Mouse (Mus musculus) limb, embryonic 11.5 days (tissue): ENCODE measurements around the gene Gm11562. TPM values are rescaled to one million over a fixed set of nuclear protein-coding genes. Genes with fewer than 3 reads are reported as not detected.
"Not testable (repeated sequence)": the region's sequence is repeated elsewhere in the genome, so short reads cannot be mapped to it uniquely, and the experiment has no call there.

Source experiments
- ATAC-seq: fragments of 200-750 bp; cut with Nextera tagmentation; 2 replicates; pipeline ENCODE4 v1.8.0; 2017; ENCODE audit warnings: low read depth; ENCODE audit not compliant: insufficient number of reproducible peaks, low FRiP score, low TSS enrichment
- DNase-seq: peaks from one replicate; pipeline ENCODE4 v3.0.0-alpha.2; 2015; ENCODE audit warnings: low spot score
- H3K27ac ChIP-seq: fragments of 300-500 bp; sonication (generic); replicated peaks from 2 replicates; pipeline ENCODE4 v1.5.1; 2014; ENCODE audit warnings: low read depth, mild to moderate bottlenecking, low read length
- H3K27me3 ChIP-seq: fragments of 300-500 bp; sonication (generic); 2 replicates; pipeline ENCODE4 v1.6.1; 2014; ENCODE audit warnings: mild to moderate bottlenecking, low read length, mixed read lengths; ENCODE audit not compliant: control insufficient read depth, insufficient read depth
- H3K36me3 ChIP-seq: fragments of 300-500 bp; sonication (generic); 2 replicates; pipeline ENCODE4 v1.6.1; 2014; ENCODE audit warnings: mild to moderate bottlenecking, low read length, moderate library complexity, mixed read lengths; ENCODE audit not compliant: control insufficient read depth, insufficient read depth
- H3K4me1 ChIP-seq: fragments of 300-500 bp; sonication (generic); 2 replicates; pipeline ENCODE4 v1.6.1; 2014; ENCODE audit warnings: low read length, mixed read lengths; ENCODE audit not compliant: control insufficient read depth, insufficient read depth
- H3K4me2 ChIP-seq: fragments of 300-500 bp; sonication (generic); 2 replicates; pipeline ENCODE4 v1.6.1; 2014; ENCODE audit warnings: low read depth, mild to moderate bottlenecking, moderate library complexity; ENCODE audit not compliant: severe bottlenecking
- H3K4me3 ChIP-seq: fragments of 300-500 bp; sonication (generic); 2 replicates; pipeline ENCODE4 v1.5.1; 2014; ENCODE audit warnings: low read depth, low read length
- H3K9ac ChIP-seq: fragments of 300-500 bp; sonication (generic); 2 replicates; pipeline ENCODE4 v1.6.1; 2014; ENCODE audit warnings: mild to moderate bottlenecking, low read length
- H3K9me3 ChIP-seq: fragments of 300-500 bp; sonication (generic); 2 replicates; pipeline ENCODE4 v1.6.1; 2016; ENCODE audit warnings: low read length; ENCODE audit not compliant: control insufficient read depth
- WGBS: fragments of 180-500 bp; shearing (Covaris S2); extraction: QIAGEN DNeasy Blood & Tissue Kit; methylation state at CpG from one replicate; pipeline ENCODE4 v1.1.7; 2014; 5-methylcytosine and 5-hydroxymethylcytosine counted together
- polyA plus RNA-seq: library from polyadenylated mRNA; unstranded; fragments of >200 nt; fragmentation: Nextera tagmentation; extraction: Ambion mirVana; gene quantifications from 2 replicates; pipeline ENCODE4 v1.2.1, GENCODE M21; 2014

Gm11562 gene
- not detected in 2 replicates for polyA plus RNA-seq

DNA sequence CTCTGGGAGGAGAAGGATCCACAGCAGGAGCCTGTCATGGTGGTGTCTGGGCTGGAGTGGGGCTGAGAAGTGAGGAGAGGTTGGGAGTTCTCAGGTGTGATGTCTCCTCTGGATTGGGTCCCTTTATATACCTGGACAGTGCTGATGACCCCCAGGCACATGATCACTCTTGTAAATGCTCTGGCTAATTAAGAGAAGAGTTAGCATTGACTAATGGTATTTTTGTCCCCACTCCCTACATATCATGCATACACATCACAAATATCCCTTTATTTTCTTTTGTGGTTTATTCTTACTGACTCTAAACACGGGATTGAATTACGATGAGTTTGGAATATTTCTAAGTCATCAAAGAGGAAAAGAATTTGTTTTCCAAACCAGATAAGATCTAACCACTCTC is at the start of gene Gm11562:
Gene Gm11562 (minus strand): TSS at position 101 of the 400 bp plus-strand sequence.
- H3K4me2 ChIP-seq = no peak within 1 kb of the TSS
- H3K27me3 ChIP-seq = no peaks in the 10 kb centered on the region
- ATAC-seq (no peak), DNase-seq (no peak)
- H3K36me3 ChIP-seq = no peaks in the 10 kb centered on the region
- WGBS = 85% methylated on average over 2 of the region's 2 CpGs
- H3K9me3 ChIP-seq = no peaks in the 10 kb centered on the region
- no peak within 1 kb of the TSS for H3K9ac ChIP-seq
- no peak within 1 kb of the TSS for H3K27ac ChIP-seq
- H3K4me1 ChIP-seq = no peaks in the 10 kb centered on the region
- H3K4me3 ChIP-seq = no peak within 1 kb of the TSS

DNA sequence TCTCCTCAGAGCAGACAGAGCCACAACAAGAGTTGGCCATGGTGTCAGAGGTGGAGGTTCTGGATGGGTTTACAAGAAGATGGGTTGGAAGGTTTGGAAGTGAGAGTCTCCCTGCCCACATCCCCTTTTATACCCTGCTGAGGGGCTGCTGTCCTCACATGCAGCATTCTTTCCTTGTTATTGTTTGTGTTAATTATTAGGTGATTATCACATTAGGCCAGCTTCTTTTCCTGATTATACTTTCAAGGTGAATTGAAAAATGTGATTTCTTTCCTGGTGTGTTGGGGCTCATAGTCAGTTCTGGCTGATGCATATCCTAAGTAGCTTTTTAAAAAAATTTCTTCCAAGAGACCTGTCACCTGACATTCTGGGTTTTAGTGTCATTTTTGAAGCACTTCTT is 45.6 kb upstream of the Gm11562 start, which contains the start of gene Krtap4-6:
Gene Krtap4-6 (minus strand): TSS at position 101 of the 400 bp plus-strand sequence.
- no peak within 1 kb of the TSS for H3K4me3 ChIP-seq
- no peak within 1 kb of the TSS for H3K9ac ChIP-seq
- H3K36me3 ChIP-seq = no peaks in the 10 kb centered on the region
- no peak for ATAC-seq
- H3K9me3 ChIP-seq = no peaks in the 10 kb centered on the region
- DNase-seq = no peak
- no peak within 1 kb of the TSS for H3K4me2 ChIP-seq
- H3K4me1 ChIP-seq = no peaks in the 10 kb centered on the region
- no peak within 1 kb of the TSS for H3K27ac ChIP-seq
- no peaks in the 10 kb centered on the region for H3K27me3 ChIP-seq

DNA sequence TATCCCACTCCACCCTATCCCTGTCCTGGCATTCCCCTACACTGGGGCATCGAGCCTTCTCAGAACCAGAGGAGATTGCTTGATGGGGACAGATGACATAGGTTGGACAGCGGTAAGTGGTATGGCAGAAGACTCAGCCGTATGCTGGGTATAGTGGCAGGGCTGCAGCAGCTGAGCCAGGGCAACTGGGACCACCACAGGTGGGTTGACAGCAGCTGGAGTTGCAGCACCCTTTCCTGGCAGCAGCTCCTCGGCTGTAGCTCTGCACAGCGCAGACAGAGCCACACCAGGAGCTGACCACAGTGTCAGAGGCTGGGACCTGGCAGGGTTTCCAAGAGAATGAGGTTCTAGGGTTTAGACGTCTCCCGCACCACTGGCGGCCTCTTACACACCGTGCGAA is 42.6 kb upstream of the Gm11562 start:
- Histone ChIP-seq H3K4me1 (no peaks in the 10 kb centered on the region), H3K4me2 (no peak overlapping the region), H3K4me3 (no peak overlapping the region), H3K27me3 (no peaks in the 10 kb centered on the region), H3K27ac (no peak overlapping the region), H3K9me3 (no peaks in the 10 kb centered on the region), H3K36me3 (no peaks in the 10 kb centered on the region), H3K9ac (no peak overlapping the region)
- DNase-seq (no peak), ATAC-seq (no peak)
- 88% methylated on average over 10 of the region's 10 CpGs for WGBS

DNA sequence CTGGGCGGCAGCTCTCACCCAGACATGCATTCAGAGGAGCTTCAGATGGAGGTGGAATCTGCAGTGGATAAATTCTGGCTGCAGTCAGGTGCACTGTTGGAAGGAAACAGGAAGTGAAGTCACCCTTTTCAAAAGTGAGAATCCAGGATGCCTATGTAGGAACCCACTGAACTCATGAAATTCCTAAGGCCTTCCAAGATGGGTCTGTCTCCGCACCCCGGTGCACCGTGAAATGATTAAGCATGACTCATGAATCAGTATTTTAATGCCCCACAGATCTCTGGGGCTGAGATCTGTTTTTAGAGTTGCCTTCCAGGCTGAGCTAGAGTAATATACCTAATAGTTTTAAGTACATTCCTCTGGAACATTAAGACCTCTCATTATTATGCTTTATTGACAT is 39.0 kb upstream of the Gm11562 start:
- H3K36me3 ChIP-seq = no peaks in the 10 kb centered on the region
- H3K4me1 ChIP-seq = no peaks in the 10 kb centered on the region
- ATAC-seq = no peak
- no peaks in the 10 kb centered on the region for H3K9me3 ChIP-seq
- no peaks in the 10 kb centered on the region for H3K27me3 ChIP-seq
- 89% methylated on average over 4 of the region's 4 CpGs for WGBS
- no peak overlapping the region for H3K4me2 ChIP-seq
- no peak overlapping the region for H3K9ac ChIP-seq
- no peak overlapping the region for H3K4me3 ChIP-seq
- H3K27ac ChIP-seq = no peak overlapping the region
- no peak for DNase-seq

DNA sequence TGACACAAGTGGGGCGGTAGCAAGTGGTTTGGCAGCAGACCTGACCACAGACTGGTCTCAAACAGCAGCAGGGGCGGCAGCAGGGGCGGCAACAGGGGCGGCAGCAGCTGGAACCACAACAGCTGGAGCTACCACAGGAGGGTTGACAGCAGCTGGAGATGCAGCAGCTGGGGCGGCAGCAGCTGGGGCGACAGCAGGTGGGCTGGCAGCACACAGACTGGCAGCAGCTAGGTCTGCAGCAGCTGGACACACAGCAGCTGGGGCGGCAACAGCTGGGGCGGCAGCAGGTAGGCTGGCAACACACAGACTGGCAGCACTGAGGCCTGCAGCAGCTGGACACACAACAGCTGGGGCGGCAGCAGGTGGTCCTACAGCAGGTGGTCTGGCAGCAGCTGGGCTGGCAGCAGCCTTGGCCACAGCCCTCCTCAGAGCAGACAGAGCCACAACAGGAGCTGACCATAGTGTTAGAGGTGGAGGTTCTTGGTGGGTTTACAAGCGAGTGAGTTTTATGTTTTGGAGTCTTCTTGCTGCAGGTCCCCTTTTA is 38.3 kb upstream of the Gm11562 start, which contains the start of gene Gm11563:
Gene Gm11563 (minus strand): TSS at position 494 of the 544 bp plus-strand sequence.
- not testable (repeated sequence) for H3K4me2 ChIP-seq, DNase-seq, H3K4me3 ChIP-seq, H3K4me1 ChIP-seq, H3K27ac ChIP-seq, H3K9ac ChIP-seq, ATAC-seq, H3K27me3 ChIP-seq, H3K36me3 ChIP-seq, H3K9me3 ChIP-seq
- WGBS = 62% methylated on average over 10 of the region's 10 CpGs

DNA sequence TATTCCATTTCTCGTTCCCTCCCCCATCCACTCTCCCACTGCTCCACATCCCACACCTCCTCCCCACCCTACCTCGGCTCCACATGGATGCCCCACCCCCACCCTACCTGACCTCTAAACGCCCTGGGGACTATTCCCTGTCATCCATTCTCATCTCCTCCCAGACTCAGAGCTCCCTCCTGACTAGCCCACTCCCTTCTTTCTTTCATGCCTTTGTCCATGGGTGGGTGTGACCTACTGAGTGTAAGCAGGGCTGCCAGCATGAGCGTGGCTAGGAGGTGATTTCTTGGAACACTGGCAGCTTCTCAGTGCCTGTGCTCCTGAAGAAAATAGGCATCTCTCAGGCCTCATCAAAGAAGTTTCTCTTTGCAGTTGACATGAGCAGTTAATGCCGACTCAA is 36.8 kb upstream of the Gm11562 start:
- no peak overlapping the region for H3K27ac ChIP-seq
- H3K4me1 ChIP-seq = no peaks in the 10 kb centered on the region
- no peak overlapping the region for H3K9ac ChIP-seq
- H3K9me3 ChIP-seq = no peaks in the 10 kb centered on the region
- H3K27me3 ChIP-seq = no peaks in the 10 kb centered on the region
- H3K36me3 ChIP-seq = no peaks in the 10 kb centered on the region
- no peak overlapping the region for H3K4me2 ChIP-seq
- no peak overlapping the region for H3K4me3 ChIP-seq
- WGBS = 50% methylated on average over 5 of the region's 5 CpGs
- ATAC-seq = no peak
- no peak for DNase-seq

DNA sequence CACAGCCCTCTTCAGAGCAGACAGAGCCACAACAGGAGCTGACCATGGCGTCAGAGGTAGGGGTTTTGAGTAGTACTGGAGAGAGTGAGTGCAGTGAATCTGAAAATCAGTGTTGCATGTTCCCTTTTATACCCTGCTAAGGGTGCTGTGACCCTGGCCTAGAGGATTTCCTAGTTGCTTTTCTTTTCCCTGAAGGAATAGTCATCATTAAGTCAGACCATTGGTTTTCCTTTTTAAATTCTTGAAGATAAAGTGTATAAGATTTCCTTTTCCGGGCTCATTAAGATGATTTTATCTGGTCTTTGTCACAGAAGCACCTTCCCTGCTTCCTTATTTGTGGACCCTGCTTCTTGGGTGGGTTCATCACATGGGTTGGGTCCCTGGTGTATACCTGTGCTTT is 29.9 kb upstream of the Gm11562 start, which contains the start of gene Gm11555:
Gene Gm11555 (minus strand): TSS at position 101 of the 400 bp plus-strand sequence.
- Histone ChIP-seq H3K36me3 (no peaks in the 10 kb centered on the region), H3K9ac (no peak within 1 kb of the TSS), H3K4me1 (no peaks in the 10 kb centered on the region), H3K9me3 (no peaks in the 10 kb centered on the region), H3K27me3 (no peaks in the 10 kb centered on the region), H3K4me2 (no peak within 1 kb of the TSS), H3K27ac (no peak within 1 kb of the TSS), H3K4me3 (no peak within 1 kb of the TSS)
- no peak for ATAC-seq
- DNase-seq = no peak
- WGBS = 83% methylated on average over 2 of the region's 2 CpGs

DNA sequence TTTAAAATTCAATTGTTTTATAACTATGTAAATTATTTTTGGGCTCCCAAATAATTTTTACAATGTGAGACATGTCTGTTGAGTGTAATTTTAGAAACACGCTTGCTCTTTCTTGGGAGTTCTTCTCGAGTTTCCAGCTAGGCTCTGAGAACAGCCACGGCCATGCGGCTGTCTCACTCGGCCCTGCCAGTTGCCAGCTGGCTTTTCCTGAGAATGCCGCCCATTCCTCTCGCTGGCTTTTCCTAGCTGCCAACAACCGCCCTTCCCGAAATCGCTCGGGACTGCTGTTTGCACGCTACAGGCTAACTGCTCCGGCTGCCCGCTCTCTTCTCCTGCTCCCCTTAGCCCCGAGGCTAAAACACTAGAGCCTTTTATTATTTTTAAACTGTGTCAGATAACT is 26.2 kb upstream of the Gm11562 start:
- WGBS = 83% methylated on average over 15 of the region's 15 CpGs
- ATAC-seq = no peak
- DNase-seq = no peak

DNA sequence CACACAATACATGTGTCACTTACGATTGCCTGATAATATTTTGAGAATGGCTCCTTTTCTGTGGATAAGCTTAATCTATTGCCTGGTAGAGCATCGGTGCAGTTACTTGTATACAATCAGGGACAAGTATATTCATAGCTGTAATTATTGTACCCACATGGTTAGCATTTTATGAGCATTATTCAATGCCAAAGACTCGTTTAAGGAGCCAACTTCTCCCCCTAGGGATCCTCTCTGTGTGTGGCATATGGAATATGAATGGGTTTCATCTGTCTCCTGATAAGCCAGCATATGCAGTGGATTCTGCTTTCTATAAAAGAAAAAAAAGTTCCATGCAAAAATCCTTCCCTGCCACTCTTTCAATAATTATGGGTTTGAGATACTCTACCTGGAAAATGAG is 24.1 kb upstream of the Gm11562 start:
- no peak overlapping the region for H3K27ac ChIP-seq

More for the DNA sequence above, 26.2 kb upstream of the Gm11562 start:
- H3K4me1 ChIP-seq = no peaks in the 10 kb centered on the region
- H3K9ac ChIP-seq = no peak overlapping the region
- H3K27ac ChIP-seq = no peak overlapping the region
- no peaks in the 10 kb centered on the region for H3K36me3 ChIP-seq
- H3K27me3 ChIP-seq = no peaks in the 10 kb centered on the region
- no peak overlapping the region for H3K4me2 ChIP-seq
- no peak overlapping the region for H3K4me3 ChIP-seq
- H3K9me3 ChIP-seq = no peaks in the 10 kb centered on the region

More for the DNA sequence above, 24.1 kb upstream of the Gm11562 start:
- WGBS = 74% methylated on average over 3 of the region's 3 CpGs
- Histone ChIP-seq H3K4me2 (no peak overlapping the region), H3K27me3 (no peaks in the 10 kb centered on the region), H3K9ac (no peak overlapping the region), H3K4me3 (no peak overlapping the region), H3K9me3 (no peaks in the 10 kb centered on the region), H3K36me3 (no peaks in the 10 kb centered on the region), H3K4me1 (no peaks in the 10 kb centered on the region)
- ATAC-seq (no peak), DNase-seq (no peak)
